Mouse (Mus musculus) lung, postnatal 0 days (tissue): ENCODE measurements around the gene Nmur1. TPM values are rescaled to one million over a fixed set of nuclear protein-coding genes. Genes with fewer than 3 reads are reported as not detected.

Source experiments
- ATAC-seq: fragments of 200-750 bp; cut with Nextera tagmentation; 2 replicates; pipeline ENCODE4 v1.8.0; 2017; ENCODE audit warnings: moderate library complexity
- DNase-seq: peaks from one replicate; pipeline ENCODE4 v3.0.0-alpha.2; 2016; ENCODE audit warnings: low spot score
- H3K27ac ChIP-seq: fragments of 300-500 bp; sonication (generic); 2 replicates; pipeline ENCODE4 v1.5.1; 2014; ENCODE audit warnings: antibody characterized with exemption, mild to moderate bottlenecking, low read length, mixed read lengths
- H3K27me3 ChIP-seq: fragments of 300-500 bp; sonication (generic); replicated peaks from 2 replicates; pipeline ENCODE4 v1.6.1; 2014; ENCODE audit warnings: low read length, mixed read lengths; ENCODE audit not compliant: insufficient read depth
- H3K36me3 ChIP-seq: fragments of 300-500 bp; sonication (generic); 2 replicates; pipeline ENCODE4 v1.6.1; 2014; ENCODE audit warnings: low read length, mixed read lengths; ENCODE audit not compliant: insufficient read depth
- H3K4me1 ChIP-seq: fragments of 300-500 bp; sonication (generic); 2 replicates; pipeline ENCODE4 v1.6.1; 2014; ENCODE audit warnings: antibody characterized with exemption, low read depth, low read length, mixed read lengths; ENCODE audit not compliant: insufficient read depth
- H3K4me2 ChIP-seq: fragments of 300-500 bp; sonication (generic); replicated peaks from 2 replicates; pipeline ENCODE4 v1.6.1; 2014; ENCODE audit warnings: low read depth, mild to moderate bottlenecking, low read length, moderate library complexity, mixed read lengths
- H3K4me3 ChIP-seq: fragments of 300-500 bp; sonication (generic); 2 replicates; pipeline ENCODE4 v1.5.1; 2014; ENCODE audit warnings: low read depth, low read length
- H3K9ac ChIP-seq: fragments of 300-500 bp; sonication (generic); replicated peaks from 2 replicates; pipeline ENCODE4 v1.6.1; 2014; ENCODE audit warnings: low read depth, mild to moderate bottlenecking
- H3K9me3 ChIP-seq: fragments of 300-500 bp; sonication (generic); 2 replicates; pipeline ENCODE4 v1.6.1; 2016; ENCODE audit warnings: low read length, mixed read lengths
- CTCF ChIP-seq: IDR thresholded peaks from 2 replicates; pipeline ENCODE4 v1.5.1; 2016; ENCODE audit warnings: antibody characterized with exemption, mild to moderate bottlenecking
- EP300 ChIP-seq: IDR thresholded peaks from 2 replicates; pipeline ENCODE4 v1.6.1; 2016; ENCODE audit warnings: antibody characterized with exemption, mild to moderate bottlenecking, control low read depth
- whole genome bisulfite sequencing: fragments of 180-500 bp; shearing (Covaris S2); extraction: QIAGEN DNeasy Blood & Tissue Kit; methylation state at CpG from one replicate; pipeline ENCODE4 v1.1.7; 2014; 5-methylcytosine and 5-hydroxymethylcytosine counted together
- polyA plus RNA-seq: library from polyadenylated mRNA; unstranded; fragments of >200 nt; fragmentation: Nextera tagmentation; extraction: Ambion mirVana; gene quantifications from 2 replicates; pipeline ENCODE4 v1.2.1, GENCODE M21; 2015

Gene Nmur1
- polyA plus RNA-seq, 1 experiment from 2014 or later: 2.1 TPM

DNA sequence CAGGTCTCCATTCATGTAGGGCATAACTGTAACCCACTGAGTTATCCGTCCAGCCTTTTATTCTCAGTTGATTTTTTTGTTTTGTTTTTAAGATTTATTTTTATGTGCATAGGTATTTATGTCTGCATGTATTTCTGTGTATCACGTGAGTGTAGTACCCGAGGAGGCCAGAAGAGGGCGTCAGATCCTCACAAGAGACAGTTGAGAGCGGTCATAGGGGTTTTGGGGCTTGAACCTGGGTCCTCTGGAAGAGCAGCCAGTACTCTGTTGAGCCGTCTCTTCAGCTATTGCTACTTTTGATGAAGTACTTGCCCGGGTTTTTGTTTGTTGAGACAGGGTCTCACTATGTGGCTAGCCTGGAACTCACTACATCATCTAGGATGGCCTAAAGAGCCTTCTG is 30.1 kb downstream of the Nmur1 start:
- DNase-seq (no peak), ATAC-seq (no peak)
- H3K36me3 ChIP-seq: no peaks in the 10 kb centered on the region
- 70% methylated on average over 7 of the region's 7 CpGs for WGBS
- H3K27me3 ChIP-seq: no peaks in the 10 kb centered on the region
- no peaks in the 10 kb centered on the region for H3K4me1 ChIP-seq
- no peak overlapping the region for H3K9ac ChIP-seq
- H3K4me3 ChIP-seq: no peak overlapping the region
- H3K27ac ChIP-seq: no peak overlapping the region
- TF ChIP-seq EP300 (no peak), CTCF (peak; percentile 38)
- no peaks in the 10 kb centered on the region for H3K9me3 ChIP-seq
- H3K4me2 ChIP-seq: no peak overlapping the region

DNA sequence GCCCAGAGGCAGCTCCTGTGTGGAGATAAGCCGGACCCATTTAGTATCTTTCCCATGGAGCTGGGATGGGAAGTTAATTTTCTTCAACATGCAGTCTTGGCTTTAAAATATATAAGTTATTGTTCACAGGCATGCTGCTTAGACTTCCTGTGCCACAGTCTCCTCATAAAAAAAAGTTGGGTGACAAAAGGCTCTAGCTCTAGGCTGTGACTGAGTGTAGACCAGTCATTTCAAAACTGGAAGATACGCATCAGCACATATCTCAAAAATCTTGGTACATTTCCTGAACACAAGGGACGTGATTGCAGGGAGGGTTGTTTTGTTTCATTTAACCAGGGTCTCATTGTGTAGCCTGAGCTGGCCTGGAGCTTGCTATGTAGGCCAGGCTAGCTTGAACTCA is 31.8 kb downstream of the Nmur1 start:
- Histone ChIP-seq H3K4me3 (no peak overlapping the region), H3K9ac (no peak overlapping the region), H3K4me1 (no peaks in the 10 kb centered on the region), H3K4me2 (no peak overlapping the region), H3K36me3 (no peaks in the 10 kb centered on the region), H3K9me3 (no peaks in the 10 kb centered on the region), H3K27ac (no peak overlapping the region), H3K27me3 (no peaks in the 10 kb centered on the region)
- no peak for ATAC-seq
- DNase-seq: no peak
- no peak for TF ChIP-seq EP300
- TF ChIP-seq CTCF: no peak
- 60% methylated on average over 3 of the region's 3 CpGs for WGBS

DNA sequence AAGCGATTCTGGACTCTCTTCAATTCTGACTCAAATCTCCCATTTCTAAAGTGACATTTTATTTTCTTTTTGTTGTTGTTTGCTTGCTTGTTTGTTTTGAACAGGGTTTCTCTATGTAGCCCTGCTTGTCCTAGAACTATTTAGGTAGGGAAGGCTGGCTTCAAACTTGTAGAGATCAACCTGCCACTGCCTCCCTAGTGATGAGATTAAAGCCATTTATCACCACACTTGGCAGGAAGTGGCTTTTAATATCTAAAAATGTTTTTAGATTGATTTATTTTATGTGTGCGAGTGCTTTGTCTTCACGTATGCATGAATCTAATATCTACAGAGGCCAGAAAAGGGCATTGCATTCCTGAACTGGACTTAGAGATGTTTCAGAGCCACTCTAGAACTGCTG is 32.8 kb downstream of the Nmur1 start:
- H3K4me2 ChIP-seq: no peak overlapping the region
- TF ChIP-seq EP300 (no peak), CTCF (no peak)
- no peak for ATAC-seq
- no peak overlapping the region for H3K4me3 ChIP-seq
- H3K27me3 ChIP-seq: 0 out of 2 replicates have a peak, but pooled peaks cover 3% of the 10 kb centered on the region
- no peaks in the 10 kb centered on the region for H3K9me3 ChIP-seq
- H3K36me3 ChIP-seq: no peaks in the 10 kb centered on the region
- no peak overlapping the region for H3K27ac ChIP-seq
- DNase-seq: no peak
- no peak overlapping the region for H3K9ac ChIP-seq
- H3K4me1 ChIP-seq: no peaks in the 10 kb centered on the region
- 64% methylated on average over 3 of the region's 3 CpGs for WGBS

- Histone ChIP-seq H3K27me3 (0 out of 2 replicates have a peak, but pooled peaks cover 3% of the 10 kb centered on the region), H3K36me3 (no peaks in the 10 kb centered on the region), H3K9ac (no peak overlapping the region), H3K27ac (no peak overlapping the region), H3K9me3 (no peaks in the 10 kb centered on the region), H3K4me3 (no peak overlapping the region), H3K4me2 (no peak overlapping the region), H3K4me1 (no peaks in the 10 kb centered on the region)
- WGBS: 65% methylated on average over 2 of the region's 2 CpGs
- ATAC-seq: no peak
- DNase-seq: no peak
- TF ChIP-seq CTCF: no peak
- no peak for TF ChIP-seq EP300
Observed at GRCm38 (mm10) chr1:86391425-86391824, 34.6 kb downstream of the Nmur1 start.

DNA sequence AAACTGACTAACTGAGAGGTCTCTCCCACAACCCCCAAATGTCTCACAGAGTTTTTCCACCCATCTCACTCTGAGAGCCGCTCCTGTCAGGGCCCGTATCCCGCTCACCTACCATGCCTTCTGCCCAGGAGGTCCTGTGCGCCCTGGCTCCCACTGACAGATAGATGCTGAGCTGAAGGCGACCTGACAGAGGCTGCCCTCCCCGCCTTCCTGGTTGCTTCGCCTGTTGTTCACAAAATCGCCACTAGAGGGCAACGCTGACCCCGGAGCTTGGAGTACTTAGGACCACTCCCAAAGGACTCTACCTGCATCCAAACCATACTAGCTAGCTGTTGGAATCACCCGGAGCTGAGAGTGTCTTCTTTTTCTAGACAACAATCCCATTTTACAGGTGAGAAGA is 36.8 kb downstream of the Nmur1 start:
- no peaks in the 10 kb centered on the region for H3K9me3 ChIP-seq
- H3K9ac ChIP-seq: no peak overlapping the region
- H3K4me2 ChIP-seq: no peak overlapping the region
- peak; percentile 63 for DNase-seq
- ATAC-seq: peak; percentile 55
- WGBS: 3% methylated on average over 11 of the region's 11 CpGs
- no peaks in the 10 kb centered on the region for H3K36me3 ChIP-seq
- H3K4me3 ChIP-seq: no peak overlapping the region
- H3K27ac ChIP-seq: no peak overlapping the region
- TF ChIP-seq EP300 (no peak), CTCF (peak; percentile 92)
- no peaks in the 10 kb centered on the region for H3K4me1 ChIP-seq
- H3K27me3 ChIP-seq: 0 out of 2 replicates have a peak, but pooled peaks cover 3% of the 10 kb centered on the region

GRCm38 (mm10) chr1:86381027-86381426 is 45.0 kb downstream of the Nmur1 start:
- ATAC-seq (peak; percentile 72), DNase-seq (peak; percentile 94)
- WGBS: 17% methylated on average over 13 of the region's 13 CpGs
- H3K4me3 ChIP-seq: no peak overlapping the region
- no peaks in the 10 kb centered on the region for H3K4me1 ChIP-seq
- TF ChIP-seq CTCF: peak; percentile 91
- TF ChIP-seq EP300: no peak
- peak overlapping the region; percentile 35; the same call in 1 of the 2 replicates for H3K4me2 ChIP-seq
- H3K9ac ChIP-seq: no peak overlapping the region
- H3K36me3 ChIP-seq: no peaks in the 10 kb centered on the region
- no peaks in the 10 kb centered on the region for H3K9me3 ChIP-seq
- no peak overlapping the region for H3K27ac ChIP-seq
- no peaks in the 10 kb centered on the region for H3K27me3 ChIP-seq

DNA sequence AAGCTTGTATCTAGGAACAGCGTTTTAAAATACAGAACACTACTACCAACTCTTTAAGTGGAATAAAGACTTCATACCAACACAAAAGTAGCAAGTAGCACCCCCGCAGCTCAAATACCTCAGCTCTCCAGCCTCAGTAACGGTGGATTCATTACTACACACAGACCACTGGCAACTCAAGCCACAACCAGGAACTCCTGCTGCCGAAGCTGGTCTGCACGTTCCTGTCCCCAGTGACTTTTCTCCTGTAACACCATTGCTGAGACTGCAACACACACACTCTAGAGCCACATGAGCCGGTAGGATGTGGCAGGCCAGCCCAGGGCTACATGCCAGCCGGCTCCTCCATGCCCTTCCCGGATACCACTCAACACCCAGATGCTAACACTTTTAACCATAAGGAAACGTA is 46.9 kb downstream of the Nmur1 start:
- no peaks in the 10 kb centered on the region for H3K36me3 ChIP-seq
- DNase-seq: peak; percentile 36
- ATAC-seq: no peak
- H3K27ac ChIP-seq: no peak overlapping the region
- H3K27me3 ChIP-seq: no peaks in the 10 kb centered on the region
- 47% methylated on average over 9 of the region's 9 CpGs for WGBS
- H3K4me1 ChIP-seq: no peaks in the 10 kb centered on the region
- H3K4me3 ChIP-seq: no peak overlapping the region
- TF ChIP-seq CTCF (no peak), EP300 (no peak)
- H3K9me3 ChIP-seq: no peaks in the 10 kb centered on the region
- H3K4me2 ChIP-seq: no peak overlapping the region
- H3K9ac ChIP-seq: no peak overlapping the region
